Mouse (Mus musculus) stomach, embryonic 15.5 days (tissue): ENCODE measurements around the gene Rasgrp3. TPM values are rescaled to one million over a fixed set of nuclear protein-coding genes. Genes with fewer than 3 reads are reported as not detected.

Experiments
- ATAC-seq: fragments of 200-750 bp; cut with Nextera tagmentation; 2 replicates; pipeline ENCODE4 v1.8.0; 2017; ENCODE audit warnings: low read depth, moderate number of reproducible peaks, moderate TSS enrichment; ENCODE audit not compliant: insufficient read depth, low FRiP score
- H3K27ac ChIP-seq: fragments of 300-500 bp; sonication (generic); 2 replicates; pipeline ENCODE4 v1.5.1; 2015; ENCODE audit warnings: mild to moderate bottlenecking, inconsistent platforms
- H3K27me3 ChIP-seq: fragments of 300-500 bp; sonication (generic); replicated peaks from 2 replicates; pipeline ENCODE4 v1.6.1; 2015; ENCODE audit warnings: inconsistent platforms
- H3K36me3 ChIP-seq: fragments of 300-500 bp; sonication (generic); 2 replicates; pipeline ENCODE4 v1.6.1; 2015; ENCODE audit warnings: inconsistent platforms
- H3K4me1 ChIP-seq: fragments of 300-500 bp; sonication (generic); 2 replicates; pipeline ENCODE4 v1.6.1; 2015; ENCODE audit warnings: inconsistent platforms
- H3K4me2 ChIP-seq: fragments of 300-500 bp; sonication (generic); 2 replicates; pipeline ENCODE4 v1.6.1; 2015; ENCODE audit warnings: mild to moderate bottlenecking, inconsistent platforms
- H3K4me3 ChIP-seq: fragments of 300-500 bp; sonication (generic); replicated peaks from 2 replicates; pipeline ENCODE4 v1.5.1; 2015; ENCODE audit warnings: inconsistent platforms
- H3K9ac ChIP-seq: fragments of 300-500 bp; sonication (generic); 2 replicates; pipeline ENCODE4 v1.6.1; 2015; ENCODE audit warnings: inconsistent platforms
- H3K9me3 ChIP-seq: fragments of 300-500 bp; sonication (generic); 2 replicates; pipeline ENCODE4 v1.6.1; 2016; ENCODE audit warnings: inconsistent platforms
- WGBS: fragments of 180-500 bp; shearing (Covaris S2); methylation state at CpG from one replicate; pipeline ENCODE4 v1.1.7; 2015; 5-methylcytosine and 5-hydroxymethylcytosine counted together
- polyA plus RNA-seq: library from polyadenylated mRNA; unstranded; fragments of >200 nt; fragmentation: Nextera tagmentation; extraction: Ambion mirVana; gene quantifications from 2 replicates; pipeline ENCODE4 v1.2.1, GENCODE M21; 2015

The Rasgrp3 gene
- polyA plus RNA-seq, 1 experiment from 2014 or later = 15.2 TPM

DNA sequence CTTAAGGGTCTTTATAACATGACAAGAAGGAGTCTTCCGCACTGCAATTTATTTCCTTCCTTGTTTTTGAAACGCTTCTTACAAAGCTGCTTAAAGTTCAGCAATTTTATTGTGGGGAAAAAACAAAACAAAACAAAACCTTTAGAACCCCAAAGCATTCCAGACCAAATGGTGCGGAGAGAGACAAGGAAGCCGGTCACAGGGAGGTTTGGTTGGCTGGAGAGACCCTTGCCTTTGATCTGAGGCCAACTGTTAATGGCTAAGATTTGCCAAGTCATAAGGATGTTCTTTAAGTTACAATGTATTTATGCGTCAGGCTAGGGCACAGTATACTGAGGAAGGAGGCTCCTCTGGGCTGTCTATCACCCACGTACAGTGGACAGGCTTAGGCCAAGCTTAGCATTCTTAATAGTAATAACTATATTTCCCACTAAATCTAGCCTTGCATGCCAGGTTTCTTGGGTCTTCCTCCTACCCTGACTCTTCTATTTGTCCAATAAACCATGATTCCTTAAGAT is 96.8 kb downstream of the Rasgrp3 start:
- no peak for ATAC-seq
- Histone ChIP-seq H3K4me2 (no peak overlapping the region), H3K27me3 (no peaks in the 10 kb centered on the region), H3K36me3 (no peaks in the 10 kb centered on the region), H3K4me3 (no peak overlapping the region), H3K9ac (no peak overlapping the region), H3K27ac (no peak overlapping the region), H3K4me1 (no peaks in the 10 kb centered on the region), H3K9me3 (no peaks in the 10 kb centered on the region)
- WGBS = 84% methylated on average over 6 of the region's 6 CpGs

DNA sequence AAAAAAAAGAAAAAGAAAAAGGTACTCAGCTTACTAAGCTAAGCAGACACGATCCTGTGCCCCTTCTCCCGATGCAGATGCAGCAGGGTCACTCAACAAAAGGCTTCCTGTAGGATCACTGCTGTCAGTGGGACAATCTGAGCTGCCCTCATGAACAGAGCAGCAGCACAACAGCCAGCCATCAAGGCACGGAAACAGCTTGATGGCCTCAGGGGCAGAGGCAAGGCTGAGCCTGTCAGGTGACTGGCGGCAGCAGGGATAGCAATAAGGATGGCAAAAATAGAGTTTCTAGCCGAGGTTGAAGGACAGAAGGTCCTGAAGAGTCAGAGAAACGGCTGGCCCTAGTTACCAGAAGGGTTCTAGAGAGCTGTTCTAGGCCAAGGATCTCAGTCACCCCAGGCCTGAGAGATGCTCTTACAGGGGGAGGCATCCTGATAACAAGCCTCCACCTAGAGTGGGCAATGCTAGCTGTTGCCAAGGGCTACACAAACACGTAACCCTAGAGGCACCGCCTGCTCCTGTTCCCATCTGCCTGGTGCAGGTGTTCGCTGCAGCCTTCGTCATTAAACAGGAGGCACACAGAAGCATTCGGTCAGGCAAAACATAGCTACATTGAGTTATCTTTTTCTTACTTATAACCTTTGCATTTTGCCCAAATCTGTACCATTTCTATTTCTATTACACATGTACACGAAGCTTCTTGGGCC is 98.8 kb downstream of the Rasgrp3 start:
- Histone ChIP-seq H3K4me2 (no peak overlapping the region), H3K27ac (no peak overlapping the region), H3K9me3 (no peaks in the 10 kb centered on the region), H3K4me3 (no peak overlapping the region), H3K4me1 (no peaks in the 10 kb centered on the region), H3K27me3 (no peaks in the 10 kb centered on the region), H3K36me3 (peaks cover 6% of the 10 kb centered on the region; the same call in 1 of the 2 replicates), H3K9ac (no peak overlapping the region)
- 68% methylated on average over 12 of the region's 12 CpGs for WGBS
- ATAC-seq = 0 out of 2 replicates have a peak, but pooled peaks have one; percentile 36

DNA sequence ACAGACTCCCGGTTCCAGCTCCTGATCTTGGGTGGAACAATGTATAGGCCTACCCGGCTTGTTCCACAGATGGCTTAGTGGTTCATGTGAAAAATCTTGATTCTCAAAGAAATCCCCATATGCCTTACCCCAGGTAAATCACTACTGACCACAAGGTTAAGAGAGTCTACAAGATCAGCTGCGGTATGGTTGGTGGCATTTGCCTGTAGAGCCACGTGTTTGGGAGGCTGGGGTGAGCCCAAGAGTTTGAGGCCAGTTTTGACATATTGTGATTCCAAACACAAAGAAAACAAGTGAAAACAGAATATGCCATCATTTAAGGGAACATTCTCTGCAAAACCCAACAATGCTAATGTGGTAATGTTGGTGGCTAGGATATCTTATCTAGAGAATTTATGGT is 99.9 kb downstream of the Rasgrp3 start:
- ATAC-seq = no peak
- no peaks in the 10 kb centered on the region for H3K9me3 ChIP-seq
- no peak overlapping the region for H3K9ac ChIP-seq
- no peaks in the 10 kb centered on the region for H3K27me3 ChIP-seq
- H3K36me3 ChIP-seq = peaks cover 6% of the 10 kb centered on the region; the same call in 1 of the 2 replicates
- H3K27ac ChIP-seq = no peak overlapping the region
- no peak overlapping the region for H3K4me2 ChIP-seq
- no peaks in the 10 kb centered on the region for H3K4me1 ChIP-seq
- 91% methylated on average over 4 of the region's 4 CpGs for WGBS
- no peak overlapping the region for H3K4me3 ChIP-seq

GRCm38 (mm10) chr17:75536396-75537049 is 100.8 kb downstream of the Rasgrp3 start:
- Histone ChIP-seq H3K4me3 (no peak overlapping the region), H3K9ac (no peak overlapping the region), H3K27ac (no peak overlapping the region), H3K36me3 (peaks cover 6% of the 10 kb centered on the region; the same call in 1 of the 2 replicates), H3K4me2 (no peak overlapping the region), H3K4me1 (no peaks in the 10 kb centered on the region), H3K27me3 (no peaks in the 10 kb centered on the region), H3K9me3 (no peaks in the 10 kb centered on the region)
- 18% methylated on average over 6 of the region's 6 CpGs for WGBS
- 0 out of 2 replicates have a peak, but pooled peaks have one; percentile 25 for ATAC-seq

DNA sequence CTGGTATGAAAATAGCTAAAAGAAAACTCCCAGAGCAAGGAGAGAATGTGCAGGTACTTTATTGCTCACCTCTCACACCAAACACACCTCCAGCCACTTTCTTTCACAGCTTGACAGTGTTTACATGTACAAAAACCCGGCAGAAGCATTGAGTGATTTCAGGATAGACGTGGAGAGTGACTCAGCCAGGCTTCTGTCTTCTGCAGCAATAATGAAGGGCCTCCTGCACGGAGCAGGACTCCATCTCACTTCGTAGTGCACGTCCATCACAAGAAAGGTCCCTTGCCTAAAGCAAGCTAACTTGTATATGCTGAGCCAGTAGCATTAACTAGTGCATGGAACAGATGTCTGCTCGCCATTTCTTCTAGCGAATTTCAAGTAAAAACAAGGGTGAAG is 101.4 kb downstream of the Rasgrp3 start:
- Histone ChIP-seq H3K4me2 (no peak overlapping the region), H3K36me3 (peaks cover 6% of the 10 kb centered on the region; the same call in 1 of the 2 replicates), H3K9ac (no peak overlapping the region), H3K27ac (no peak overlapping the region), H3K9me3 (no peaks in the 10 kb centered on the region), H3K27me3 (no peaks in the 10 kb centered on the region), H3K4me3 (no peak overlapping the region), H3K4me1 (no peaks in the 10 kb centered on the region)
- peak; percentile 25; the same call in 1 of the 2 replicates for ATAC-seq
- 47% methylated on average over 7 of the region's 7 CpGs for WGBS

GRCm38 (mm10) chr17:75538431-75538830 is 102.7 kb downstream of the Rasgrp3 start:
- Histone ChIP-seq H3K4me1 (no peaks in the 10 kb centered on the region), H3K9ac (no peak overlapping the region), H3K9me3 (no peaks in the 10 kb centered on the region), H3K4me3 (no peak overlapping the region), H3K27ac (peak overlapping the region; percentile 51), H3K4me2 (no peak overlapping the region), H3K27me3 (no peaks in the 10 kb centered on the region), H3K36me3 (peaks cover 6% of the 10 kb centered on the region; the same call in 1 of the 2 replicates)
- no peak for ATAC-seq
- WGBS = 73% methylated on average over 12 of the region's 12 CpGs

GRCm38 (mm10) chr17:75539130-75539529 is 103.4 kb downstream of the Rasgrp3 start:
- 47% methylated on average over 6 of the region's 6 CpGs for WGBS
- peaks cover 6% of the 10 kb centered on the region; the same call in 1 of the 2 replicates for H3K36me3 ChIP-seq
- no peak overlapping the region for H3K9ac ChIP-seq
- ATAC-seq = peak; percentile 87
- no peak overlapping the region for H3K4me2 ChIP-seq
- H3K9me3 ChIP-seq = no peaks in the 10 kb centered on the region
- no peak overlapping the region for H3K4me3 ChIP-seq
- no peaks in the 10 kb centered on the region for H3K27me3 ChIP-seq
- H3K27ac ChIP-seq = peak overlapping the region; percentile 51
- H3K4me1 ChIP-seq = no peaks in the 10 kb centered on the region

- WGBS = 60% methylated on average over 5 of the region's 5 CpGs
Measured at GRCm38 (mm10) chr17:75539841-75540240, 104.1 kb downstream of the Rasgrp3 start.

GRCm38 (mm10) chr17:75543434-75543833 is 107.7 kb downstream of the Rasgrp3 start:
- Histone ChIP-seq H3K4me3 (no peak overlapping the region), H3K9ac (no peak overlapping the region), H3K27me3 (no peaks in the 10 kb centered on the region), H3K4me2 (no peak overlapping the region), H3K27ac (no peak overlapping the region), H3K9me3 (no peaks in the 10 kb centered on the region), H3K36me3 (peaks cover 13% of the 10 kb centered on the region; the same call in 1 of the 2 replicates), H3K4me1 (no peaks in the 10 kb centered on the region)
- 66% methylated on average over 7 of the region's 7 CpGs for WGBS
- ATAC-seq = no peak

More at GRCm38 (mm10) chr17:75539841-75540240, 104.1 kb downstream of the Rasgrp3 start:
- Histone ChIP-seq H3K9me3 (no peaks in the 10 kb centered on the region), H3K36me3 (peaks cover 12% of the 10 kb centered on the region; the same call in 1 of the 2 replicates), H3K4me2 (no peak overlapping the region), H3K27me3 (no peaks in the 10 kb centered on the region), H3K27ac (no peak overlapping the region), H3K4me1 (no peaks in the 10 kb centered on the region), H3K4me3 (no peak overlapping the region), H3K9ac (no peak overlapping the region)
- ATAC-seq = no peak

DNA sequence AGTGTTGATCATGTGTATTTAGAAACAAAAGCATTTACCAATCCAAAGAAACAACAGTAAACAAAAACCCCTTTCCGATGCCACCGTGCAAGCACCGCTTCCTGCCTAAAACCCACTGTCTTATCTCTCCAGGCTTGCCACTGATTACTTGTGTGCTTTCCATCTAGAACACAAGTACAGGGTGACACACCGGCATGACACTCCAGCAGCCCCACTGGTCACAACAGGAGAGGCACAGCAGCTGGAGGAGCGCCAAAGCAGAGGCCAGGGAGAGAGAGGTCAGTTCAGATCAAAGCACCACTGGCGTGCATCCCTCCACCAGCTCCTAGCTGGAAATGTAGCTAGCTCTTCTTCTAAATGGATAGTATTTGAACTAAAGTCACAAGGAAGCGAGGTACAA is 108.6 kb downstream of the Rasgrp3 start:
- Histone ChIP-seq H3K4me3 (no peak overlapping the region), H3K9me3 (no peaks in the 10 kb centered on the region), H3K27ac (no peak overlapping the region), H3K4me1 (no peaks in the 10 kb centered on the region), H3K36me3 (peaks cover 10% of the 10 kb centered on the region; the same call in 1 of the 2 replicates), H3K9ac (no peak overlapping the region), H3K27me3 (no peaks in the 10 kb centered on the region), H3K4me2 (no peak overlapping the region)
- ATAC-seq = no peak
- WGBS = 70% methylated on average over 7 of the region's 7 CpGs

DNA sequence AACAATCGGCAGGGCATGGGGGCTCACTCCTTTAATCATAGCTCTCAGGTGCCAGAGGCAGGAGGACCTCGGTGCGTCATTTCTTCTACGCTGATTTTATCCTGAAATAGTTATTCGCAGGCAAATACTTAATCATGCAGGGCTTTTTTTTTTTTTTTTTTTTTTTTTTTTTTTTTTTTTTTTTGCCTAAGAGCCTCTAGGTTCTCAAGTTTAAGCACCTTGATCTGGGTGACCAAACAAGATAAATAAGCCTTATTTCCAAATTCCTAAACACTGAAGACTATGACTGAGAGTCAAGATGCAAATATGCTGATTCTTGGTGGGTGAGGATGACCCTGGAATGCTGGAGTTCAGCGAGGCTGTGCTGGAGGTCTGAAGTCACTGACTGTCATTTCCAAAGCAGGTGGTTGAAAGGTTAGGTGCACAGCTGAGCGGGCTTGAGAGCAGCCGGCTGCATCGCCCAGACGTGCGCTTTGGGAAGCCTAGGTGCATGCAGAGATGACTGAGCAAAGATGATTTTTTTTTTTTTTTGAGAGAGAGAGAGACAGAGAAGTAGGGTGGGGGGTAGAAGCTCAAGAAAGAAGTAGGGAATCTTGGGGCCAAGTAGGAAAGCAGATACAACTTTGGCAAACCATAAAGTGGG is 115.2 kb downstream of the Rasgrp3 start:
- H3K9me3 ChIP-seq = no peaks in the 10 kb centered on the region
- H3K4me2 ChIP-seq = peak overlapping the region; percentile 83
- peak overlapping the region; percentile 45; the same call in 1 of the 2 replicates for H3K27ac ChIP-seq
- 0 out of 2 replicates have a peak, but pooled peaks cover 4% of the 10 kb centered on the region for H3K36me3 ChIP-seq
- H3K4me3 ChIP-seq = peak overlapping the region; percentile 90
- H3K27me3 ChIP-seq = no peaks in the 10 kb centered on the region
- peak overlapping the region; percentile 76; the same call in 1 of the 2 replicates for H3K9ac ChIP-seq
- ATAC-seq = no peak
- WGBS = 38% methylated on average over 11 of the region's 11 CpGs
- H3K4me1 ChIP-seq = peaks cover 6% of the 10 kb centered on the region; the same call in 1 of the 2 replicates
